Mouse (Mus musculus) hindlimb bud, embryonic 11.5 days (tissue): Measurements from ENCODE around the gene A930033H14Rik.

ENCODE experiments used
- DNase-seq: peaks from one replicate; pipeline ENCODE4 v3.0.0-alpha.2; 2012; ENCODE audit warnings: low read depth, low spot score; ENCODE audit errors: extremely low spot score

Gene A930033H14Rik

DNA sequence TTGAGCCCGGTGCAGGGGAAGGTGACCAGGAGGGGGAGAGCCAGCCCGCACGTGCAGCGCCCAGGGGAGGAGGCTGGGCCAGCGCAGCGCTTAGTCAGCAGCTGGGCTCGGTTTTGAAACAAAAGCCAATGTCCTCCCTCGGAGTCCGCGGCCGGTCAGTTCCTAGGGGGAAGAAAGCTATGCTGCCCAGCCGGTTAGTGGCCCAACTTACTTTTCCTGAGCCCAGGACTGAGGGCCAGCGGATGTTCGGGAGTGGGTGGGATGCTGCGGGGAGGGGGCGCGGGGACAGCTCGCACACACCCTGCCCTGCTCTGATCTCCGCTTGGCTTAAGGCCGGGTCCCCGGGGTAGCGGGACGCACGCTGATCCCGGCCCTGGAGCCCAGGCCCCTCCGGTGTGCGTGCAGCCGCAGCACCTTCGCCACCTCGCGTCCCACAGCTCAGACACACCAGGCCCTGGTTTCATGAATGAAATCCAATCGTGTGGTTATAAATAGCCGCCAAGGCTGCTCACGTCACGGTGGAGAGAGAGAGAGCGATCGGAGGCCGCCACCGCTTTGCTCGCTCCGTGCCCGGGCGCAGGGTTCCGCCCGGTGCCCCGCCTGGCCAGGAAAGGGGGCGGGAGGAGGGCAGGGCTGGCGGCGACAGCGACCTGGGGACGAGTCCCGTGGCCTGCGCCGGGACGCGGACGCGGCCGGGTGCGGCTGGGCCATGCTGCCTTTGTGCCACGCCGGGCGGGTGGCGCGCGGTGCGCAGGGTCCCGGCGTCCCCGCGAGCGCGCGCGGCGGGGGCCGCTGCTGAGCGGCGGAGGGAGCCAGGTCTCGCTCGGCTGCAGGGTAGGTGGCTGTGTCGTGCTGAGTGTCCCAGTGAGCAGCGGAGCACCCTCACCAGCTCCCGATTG is at the start of gene A930033H14Rik:
Gene A930033H14Rik, minus strand, starts transcription at position 557 of the 899 bp plus-strand sequence.
- no peak for DNase-seq

DNA sequence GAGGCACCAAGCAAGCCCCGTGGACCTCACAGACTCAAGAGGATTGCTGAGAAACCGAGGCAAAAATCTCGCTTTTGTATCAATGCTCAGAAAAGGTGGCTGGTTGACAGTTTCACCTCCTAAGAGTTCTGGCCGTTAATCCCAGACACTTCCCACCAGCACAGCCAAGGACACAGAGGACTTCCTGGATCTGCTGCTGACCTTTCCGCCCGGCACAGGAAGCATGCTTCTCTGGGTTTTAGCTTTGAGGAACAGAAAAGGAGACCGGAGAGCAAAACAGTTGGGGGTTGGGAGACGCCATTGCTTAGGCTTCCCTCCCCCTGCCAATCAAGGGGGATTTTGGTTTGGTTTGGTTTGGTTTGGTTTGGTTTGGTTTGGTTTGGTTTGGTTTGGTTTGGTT is 47.0 kb upstream of the A930033H14Rik start:
- DNase-seq, result no peak

DNA sequence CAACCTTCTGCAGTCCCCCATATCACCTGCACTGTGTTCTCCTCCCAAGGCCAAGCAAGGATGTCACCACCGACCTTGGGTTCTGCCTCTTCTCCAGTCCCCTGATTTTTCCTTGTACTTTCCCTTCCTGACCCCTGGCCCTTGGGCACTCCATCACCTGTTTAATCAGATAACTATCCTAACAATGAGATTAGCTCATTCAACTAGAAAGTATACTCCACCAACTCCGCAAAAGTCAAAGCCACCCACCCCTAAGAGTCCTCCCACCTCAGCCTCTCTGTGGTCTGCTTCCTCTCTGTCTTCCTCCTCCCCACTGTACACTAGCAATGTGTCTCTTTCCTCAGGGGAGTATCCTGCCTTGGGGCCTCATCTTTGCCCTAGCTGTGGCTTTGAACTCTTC is 46.3 kb upstream of the A930033H14Rik start:
- DNase-seq, result no peak

DNA sequence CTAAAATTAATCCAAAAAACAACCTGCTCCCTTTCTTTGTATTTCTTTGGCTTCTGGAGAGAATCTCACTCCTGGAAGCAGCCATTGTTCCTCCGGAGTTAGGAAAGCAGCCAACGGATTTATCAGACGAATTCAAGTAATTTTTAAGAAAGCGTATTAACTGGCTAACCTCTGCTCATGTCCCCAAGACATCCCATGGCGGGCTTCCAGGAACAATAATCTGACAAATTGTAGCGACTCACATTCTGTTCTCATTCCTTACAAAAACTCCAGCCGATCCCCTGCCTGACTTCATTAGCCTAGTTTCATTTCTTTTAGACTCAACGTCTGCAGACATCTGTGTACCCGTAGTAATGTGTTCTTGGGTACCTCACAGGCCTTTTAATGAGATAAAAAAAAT is 45.7 kb upstream of the A930033H14Rik start:
- no peak for DNase-seq

GRCm38 (mm10) chr10:69257592-69258133 is 44.8 kb upstream of the A930033H14Rik start:
- no peak for DNase-seq

GRCm38 (mm10) chr10:69255594-69255993 is 42.7 kb upstream of the A930033H14Rik start:
- DNase-seq, result no peak

- DNase-seq, result no peak
These were observed 41.5 kb upstream of the A930033H14Rik start for GRCm38 (mm10) chr10:69254390-69254847.

- no peak for DNase-seq
These were observed 40.8 kb upstream of the A930033H14Rik start for GRCm38 (mm10) chr10:69253686-69254080.

DNA sequence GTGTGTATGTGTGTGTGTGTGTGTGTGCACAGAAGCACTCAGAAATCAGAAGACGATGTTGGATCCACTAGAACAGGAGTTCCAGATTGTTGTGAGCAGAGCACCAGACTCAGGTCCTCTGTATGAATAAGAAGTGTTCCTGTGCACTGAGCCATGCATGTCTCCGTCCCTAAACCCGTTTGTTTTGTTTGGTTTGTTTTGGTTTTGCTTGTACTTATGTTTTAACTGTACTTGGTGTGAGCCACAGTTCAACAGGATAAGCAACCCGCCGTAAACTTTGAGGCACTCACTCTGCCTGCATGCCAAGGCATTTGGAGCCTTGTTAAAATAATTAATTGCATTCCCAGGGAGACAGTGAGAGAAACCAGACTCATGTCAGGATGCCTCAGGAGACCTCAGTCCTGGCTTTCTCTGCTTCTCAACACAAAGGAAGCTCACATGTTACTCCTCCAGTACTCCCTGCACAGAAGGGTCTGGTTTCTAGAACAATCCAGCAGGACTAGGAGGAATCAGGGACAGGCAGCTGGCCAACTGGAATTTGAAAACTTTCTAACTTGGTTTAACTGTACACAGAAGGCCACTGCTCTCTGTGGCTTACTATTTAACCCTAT is 40.3 kb upstream of the A930033H14Rik start:
- DNase-seq, result peak; percentile 76

DNA sequence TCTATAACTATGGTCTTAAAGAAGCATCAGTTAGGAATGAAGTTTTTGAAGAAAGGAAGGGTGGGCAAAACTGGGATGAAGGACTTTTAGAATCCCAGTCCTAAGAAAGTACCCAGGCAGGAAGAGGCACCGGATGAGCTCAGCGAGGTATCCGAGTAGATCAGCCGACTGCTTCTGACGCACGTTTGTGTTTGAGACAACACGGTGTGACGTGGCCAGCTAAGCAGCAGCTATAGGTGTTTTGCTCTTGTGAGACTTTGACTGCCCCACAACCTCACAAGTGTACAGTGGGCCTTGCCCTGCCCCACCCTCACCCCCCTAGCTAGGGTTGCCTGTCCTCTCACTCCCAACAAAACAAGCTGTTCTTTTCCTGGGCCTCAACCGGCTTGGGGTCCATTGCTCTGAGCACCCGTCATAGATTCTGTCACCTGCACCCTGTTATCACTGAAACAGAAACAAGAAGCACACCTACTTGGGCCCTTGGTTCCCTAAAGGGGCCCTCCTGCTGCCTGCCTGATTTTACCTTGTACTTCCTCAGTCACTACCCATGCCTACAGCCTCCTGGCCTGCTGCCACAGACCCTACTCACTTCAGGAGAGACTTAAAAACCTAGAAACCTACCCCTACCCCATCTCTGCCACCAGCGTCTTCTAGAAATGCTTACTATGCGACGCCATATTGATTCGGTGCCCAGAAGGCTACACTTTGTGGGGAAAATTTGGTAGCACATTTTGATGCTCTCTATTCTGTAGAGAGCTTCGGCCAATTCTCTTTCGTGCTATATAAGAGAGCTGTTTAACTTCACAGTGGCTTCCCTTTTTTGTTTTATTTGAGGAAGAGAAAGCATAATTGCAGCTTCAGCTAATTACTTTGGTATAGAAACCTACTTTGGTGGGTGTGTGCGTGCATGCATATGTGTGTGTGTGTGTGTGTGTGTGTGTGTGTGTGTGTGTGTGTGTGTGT is 39.5 kb upstream of the A930033H14Rik start:
- no peak for DNase-seq

DNA sequence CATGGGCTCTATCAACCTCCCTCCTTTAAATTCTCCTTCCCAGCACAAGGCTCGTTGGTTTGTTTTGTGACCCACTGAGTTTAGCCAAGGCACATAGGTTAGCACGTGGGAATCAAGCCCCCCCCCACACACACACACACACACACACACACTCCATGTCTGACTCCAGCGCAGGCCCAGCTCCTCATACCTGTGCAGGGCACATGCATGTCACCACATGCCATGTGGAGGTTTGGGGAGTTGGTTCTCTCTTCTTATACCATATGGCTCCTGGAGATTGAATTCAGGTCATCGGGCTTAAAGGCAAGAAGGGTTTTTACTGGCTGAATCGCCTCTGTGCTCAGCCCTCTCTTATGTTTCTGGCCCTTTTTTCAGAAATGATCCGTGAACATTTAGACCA is 38.4 kb upstream of the A930033H14Rik start:
- no peak for DNase-seq

DNA sequence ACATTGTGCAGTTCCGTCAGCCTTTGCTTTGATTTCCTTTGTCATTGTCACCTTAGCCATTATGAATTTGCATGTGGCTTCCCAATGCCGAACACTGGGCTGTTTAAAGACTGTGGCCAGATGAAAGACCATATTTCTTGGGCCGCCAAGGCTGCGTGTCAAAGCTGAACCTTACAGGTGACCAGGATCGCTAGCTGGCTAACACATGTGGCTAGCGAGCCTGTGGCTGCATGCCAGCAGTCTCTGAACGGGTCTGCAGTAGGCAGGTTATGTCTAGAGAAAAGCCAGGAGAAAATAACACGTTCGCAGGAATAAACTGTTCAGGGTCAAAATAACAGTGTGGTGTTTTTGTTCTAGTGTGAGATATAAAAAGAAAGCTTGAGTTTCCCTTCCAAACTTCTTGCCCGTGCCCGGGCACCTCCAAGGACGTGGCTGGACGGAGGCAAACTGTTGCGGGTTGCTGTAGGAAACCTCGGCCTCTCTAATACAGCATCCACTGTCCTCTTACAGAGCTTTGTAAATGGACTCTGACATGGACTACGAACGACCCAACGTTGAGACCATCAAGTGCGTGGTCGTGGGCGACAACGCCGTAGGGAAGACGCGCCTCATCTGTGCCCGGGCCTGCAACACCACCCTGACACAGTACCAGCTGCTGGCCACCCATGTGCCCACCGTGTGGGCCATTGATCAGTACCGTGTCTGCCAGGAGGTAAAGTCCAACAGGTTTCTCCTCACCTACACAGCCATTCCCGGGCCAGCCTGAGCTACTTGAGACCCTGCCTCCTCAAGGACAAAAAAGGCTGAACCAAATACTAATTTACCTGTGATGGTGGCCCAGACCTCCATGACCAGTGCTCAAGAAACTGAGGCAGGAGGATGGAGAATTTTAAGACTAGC is 35.6 kb upstream of the A930033H14Rik start:
- DNase-seq, result no peak

DNA sequence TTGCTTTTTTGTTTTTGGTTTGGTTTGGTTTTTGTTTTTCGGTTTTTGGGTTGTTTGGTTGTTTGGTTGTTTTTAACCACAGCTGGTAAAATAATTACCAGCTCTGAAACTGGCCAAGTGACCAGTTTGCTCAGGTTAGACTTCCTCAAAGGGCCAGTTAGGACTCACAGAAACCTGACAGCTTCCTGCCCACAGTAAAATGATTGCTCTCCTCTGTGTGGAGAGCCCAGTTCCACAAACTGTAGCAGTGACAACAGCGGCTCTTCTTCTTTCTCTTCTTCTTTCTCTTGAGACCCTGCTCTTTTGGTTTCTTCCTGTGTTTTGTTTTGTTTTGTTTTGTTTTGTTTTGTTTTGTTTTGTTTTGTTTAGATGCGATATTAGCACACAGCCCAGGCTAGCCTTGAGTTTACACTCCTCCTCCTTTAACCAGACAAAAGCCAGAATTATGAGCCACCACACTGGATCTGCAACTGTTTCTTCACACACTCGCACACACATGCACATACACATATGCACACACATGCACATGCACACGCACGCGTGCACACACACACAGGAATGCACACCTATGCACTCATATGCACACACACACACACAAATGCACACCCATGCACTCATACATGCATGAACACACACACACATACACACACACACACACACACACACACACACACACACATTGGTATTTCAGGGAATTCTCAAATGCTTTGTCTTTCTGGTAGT is 34.6 kb upstream of the A930033H14Rik start:
- DNase-seq, result no peak

DNA sequence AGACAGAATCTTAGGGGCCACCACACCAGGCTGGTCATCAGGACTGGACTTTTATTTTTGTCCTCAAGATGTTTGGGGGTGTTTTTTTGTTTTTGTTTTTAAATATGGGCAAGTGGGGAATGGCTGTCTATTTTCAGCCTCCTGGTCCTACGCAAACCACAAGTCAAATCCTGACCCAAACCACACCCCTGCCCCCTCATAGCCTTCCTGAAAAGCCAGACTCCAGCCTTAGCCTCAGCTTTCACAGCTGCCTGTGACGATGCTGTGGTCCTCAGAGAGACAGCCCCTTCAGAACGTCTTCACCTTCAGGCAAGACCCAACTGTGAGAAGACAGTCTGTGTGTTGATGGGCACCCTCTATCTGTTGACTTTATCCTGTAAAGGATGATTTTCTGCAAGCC is 33.9 kb upstream of the A930033H14Rik start:
- DNase-seq, result no peak

GRCm38 (mm10) chr10:69245906-69246668 is 33.2 kb upstream of the A930033H14Rik start:
- no peak for DNase-seq

- no peak for DNase-seq
These were observed 32.3 kb upstream of the A930033H14Rik start for GRCm38 (mm10) chr10:69245151-69245550.

DNA sequence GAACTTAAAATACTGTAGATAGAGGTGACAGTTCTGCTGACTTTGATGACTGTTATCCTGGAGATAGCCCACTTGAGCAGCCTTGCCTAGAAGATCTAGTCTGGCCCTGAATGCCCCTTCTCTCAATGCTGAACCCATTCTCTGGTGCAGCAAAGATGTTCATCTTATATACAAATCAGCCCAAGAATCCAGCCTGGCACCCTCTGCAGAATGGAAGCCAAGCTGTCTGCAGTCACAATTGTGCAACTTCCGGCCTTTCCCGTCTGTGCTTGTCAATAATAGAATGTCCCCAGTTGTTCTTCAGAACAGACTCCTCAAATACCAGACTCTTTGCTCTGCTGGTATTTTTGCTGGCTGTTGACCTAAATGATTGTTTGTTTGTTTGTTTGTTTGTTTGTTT is 27.6 kb upstream of the A930033H14Rik start:
- DNase-seq, result no peak

DNA sequence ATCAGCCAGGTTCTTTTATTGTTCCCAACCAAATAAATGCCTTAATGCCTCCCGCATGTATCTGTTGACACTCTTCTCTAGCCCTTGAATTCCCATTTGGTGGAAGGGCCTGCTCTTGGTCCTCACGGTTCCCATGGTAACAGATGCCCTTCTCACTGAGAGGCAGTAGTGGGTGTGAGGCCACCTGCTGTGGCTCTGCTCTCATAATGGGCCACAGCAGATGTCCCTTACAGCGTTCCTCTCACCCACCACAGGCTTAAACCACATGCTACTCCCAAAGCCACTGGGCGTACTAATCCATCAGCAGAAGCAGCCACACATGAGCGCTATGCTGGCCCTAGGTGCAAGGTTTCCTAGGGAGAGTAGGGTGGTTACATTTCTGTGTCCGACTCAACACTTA is 25.4 kb upstream of the A930033H14Rik start:
- no peak for DNase-seq
